Mouse (Mus musculus) lung, postnatal 14 days (tissue): ENCODE results near the gene Ggt6.

ENCODE experiments used
- DNase-seq: peaks from one replicate; pipeline ENCODE4 v3.0.0; 2021

Gene Ggt6

GRCm38 (mm10) chr11:72434963-72435693 is at the start of gene Ggt6:
Gene Ggt6, plus strand, starts transcription at chr11:72435526.
- no peak for DNase-seq

DNA sequence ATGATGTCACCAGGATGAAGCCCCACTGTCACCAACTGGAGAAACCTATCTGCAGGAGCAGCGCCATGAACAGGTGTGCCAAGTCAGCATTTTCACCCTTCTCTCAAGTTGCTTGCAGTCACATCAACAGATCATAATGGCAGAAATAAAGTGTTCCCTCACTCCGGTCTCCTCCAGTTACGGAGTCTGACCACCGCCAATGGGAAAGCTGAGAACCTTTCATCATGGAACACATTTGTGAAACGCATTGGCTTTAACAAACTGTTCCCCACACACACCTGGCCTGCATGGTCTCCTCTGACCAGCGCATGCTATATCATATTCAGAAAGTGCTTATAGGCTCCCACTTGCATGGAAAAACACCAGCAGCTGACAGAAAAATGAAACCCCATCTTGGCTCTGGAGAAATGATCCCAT is 47.2 kb upstream of the Ggt6 start:
- no peak for DNase-seq

DNA sequence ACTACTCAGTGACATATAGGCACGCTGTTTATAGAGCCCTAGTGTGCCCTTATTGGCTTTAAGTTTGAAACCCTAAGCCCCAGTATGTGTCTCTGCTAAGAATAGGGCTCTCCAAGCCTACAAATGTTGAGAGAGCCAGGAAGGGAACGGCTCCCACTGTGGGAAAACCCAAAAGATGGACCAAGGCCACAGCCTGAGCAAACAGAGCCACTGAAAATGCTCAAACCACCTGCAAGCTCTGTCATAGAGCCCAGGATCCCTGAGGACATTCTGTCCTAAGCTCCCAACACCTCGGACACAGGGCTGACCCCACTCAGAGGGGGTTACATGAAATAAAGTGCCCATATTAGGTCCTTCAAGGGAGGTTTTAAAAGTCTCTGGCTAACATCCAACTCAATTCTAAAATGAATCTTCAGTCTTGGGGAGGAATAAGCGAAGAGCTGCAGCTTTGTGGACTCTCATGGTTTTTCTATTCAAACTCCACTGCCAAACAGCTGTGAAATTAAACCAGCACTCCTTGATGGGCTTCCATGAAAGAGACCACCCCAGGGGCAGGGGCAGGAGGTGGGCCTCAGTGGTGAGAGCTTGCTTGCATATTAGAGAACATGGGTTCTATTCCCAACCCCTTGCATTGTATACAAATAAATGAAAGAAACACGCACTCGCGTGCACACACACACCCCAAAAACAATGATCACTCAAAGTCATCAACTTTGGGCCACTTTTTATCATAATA is 45.8 kb upstream of the Ggt6 start:
- peak; percentile 28 for DNase-seq

- DNase-seq = no peak
Observed at GRCm38 (mm10) chr11:72391181-72391580, 44.1 kb upstream of the Ggt6 start.

DNA sequence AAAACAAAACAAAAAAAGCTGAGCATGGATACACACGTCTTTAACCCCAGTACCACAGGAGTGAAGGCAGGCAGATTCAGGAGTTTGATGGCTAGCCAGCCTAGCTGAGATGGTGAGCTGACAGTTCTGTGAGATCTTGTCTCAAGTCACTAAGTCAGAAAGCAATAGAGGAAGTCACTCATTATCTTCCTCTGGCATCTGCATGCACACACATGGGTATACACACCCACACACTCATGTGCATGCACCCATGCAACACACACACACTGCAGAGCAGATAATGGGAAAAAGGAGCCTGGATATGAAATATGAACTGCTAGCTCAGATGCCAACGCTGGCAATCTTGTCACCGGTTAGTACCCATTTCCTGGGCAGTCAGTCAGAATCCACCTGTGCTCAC is 42.1 kb upstream of the Ggt6 start:
- no peak for DNase-seq

- DNase-seq = peak; percentile 57
Observed at GRCm38 (mm10) chr11:72393669-72394068, 41.7 kb upstream of the Ggt6 start.

- DNase-seq = no peak
Observed at GRCm38 (mm10) chr11:72394694-72395093, 40.6 kb upstream of the Ggt6 start.

- no peak for DNase-seq
Observed at GRCm38 (mm10) chr11:72395652-72396051, 39.7 kb upstream of the Ggt6 start.

DNA sequence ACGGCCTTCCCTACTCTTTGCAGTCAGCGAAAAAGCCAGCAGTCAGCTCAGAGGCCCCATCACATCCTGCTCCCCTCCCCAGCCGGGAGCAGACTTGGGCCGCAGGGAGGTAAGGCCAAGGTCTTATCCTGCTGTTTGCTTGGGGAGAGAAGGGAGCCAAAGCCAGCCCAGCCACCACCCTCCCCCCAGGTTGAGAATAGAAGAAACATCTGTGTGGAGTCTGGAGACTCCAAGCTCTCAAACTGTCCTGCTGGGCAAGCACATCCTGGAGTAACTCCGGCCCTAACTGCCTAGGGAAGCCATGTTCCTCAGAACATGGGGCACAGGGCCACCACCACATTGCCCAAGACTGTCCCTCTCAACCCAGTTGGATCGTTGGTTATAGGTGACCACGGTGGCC is 38.7 kb upstream of the Ggt6 start:
- peak; percentile 45 for DNase-seq

DNA sequence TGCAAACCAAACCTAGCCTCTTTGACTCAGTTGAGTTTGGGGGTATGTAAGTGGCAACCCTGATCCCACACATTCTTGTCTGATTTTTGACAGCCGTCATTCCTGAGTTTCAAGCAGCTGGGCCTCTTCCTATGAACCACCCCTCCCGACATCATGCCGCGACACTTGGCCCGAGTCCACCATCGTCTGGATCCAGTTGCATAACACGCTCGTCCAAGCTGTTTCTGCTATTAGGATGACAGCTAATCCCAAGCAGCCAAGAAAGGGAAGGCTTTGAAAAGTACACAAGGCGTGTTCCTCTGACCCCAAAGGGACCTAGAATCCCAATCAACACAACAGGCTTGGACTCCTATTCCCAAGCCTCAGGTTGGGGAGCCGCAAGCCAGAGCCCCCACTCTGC is 38.3 kb upstream of the Ggt6 start:
- DNase-seq = peak; percentile 90

GRCm38 (mm10) chr11:72397811-72398525 is 37.4 kb upstream of the Ggt6 start:
- no peak for DNase-seq

- no peak for DNase-seq
Observed at GRCm38 (mm10) chr11:72401068-72401467, 34.3 kb upstream of the Ggt6 start.

- DNase-seq = no peak
Observed at GRCm38 (mm10) chr11:72402017-72402416, 33.3 kb upstream of the Ggt6 start.

DNA sequence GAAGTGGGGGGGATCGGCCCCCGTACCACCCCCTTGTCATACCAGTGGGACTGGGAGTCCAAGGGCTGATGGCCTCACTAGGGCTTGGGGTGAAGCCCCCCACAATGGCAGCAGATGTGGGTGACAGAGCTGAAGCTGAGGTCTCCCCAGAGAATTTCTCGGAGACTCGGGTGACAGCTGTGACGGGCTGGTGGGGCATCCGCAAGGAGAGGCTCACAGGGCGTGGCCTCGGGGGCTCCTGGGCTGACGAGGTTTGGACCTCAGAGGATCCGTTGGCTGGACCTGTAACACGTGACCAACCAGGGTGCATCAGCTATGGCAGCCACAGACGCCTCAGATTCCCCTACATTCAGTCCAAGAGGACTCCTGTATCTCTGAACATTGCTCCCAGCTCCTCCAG is 32.4 kb upstream of the Ggt6 start:
- DNase-seq = no peak

DNA sequence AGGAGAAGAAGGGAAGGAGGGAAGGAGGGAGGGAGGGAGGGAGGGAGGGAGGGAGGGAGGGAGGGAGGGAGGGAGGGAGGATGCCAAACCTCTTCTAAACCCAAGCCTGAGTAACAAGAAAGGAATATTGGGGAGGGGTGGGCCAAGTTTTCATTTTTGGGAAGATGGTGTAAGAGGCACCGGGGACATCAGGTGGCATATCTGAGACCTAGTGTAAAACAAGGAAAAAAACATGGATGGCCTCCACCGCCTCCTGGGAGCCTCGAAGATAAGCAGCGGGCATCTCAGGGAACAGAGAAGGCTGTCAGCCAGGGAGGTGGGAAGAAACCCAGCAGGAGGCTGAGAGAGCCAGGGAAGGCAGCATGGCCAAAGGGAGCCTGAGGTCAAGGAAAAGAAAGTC is 29.8 kb upstream of the Ggt6 start:
- DNase-seq = no peak

- no peak for DNase-seq
Observed at GRCm38 (mm10) chr11:72406079-72406675, 29.1 kb upstream of the Ggt6 start.

- DNase-seq = no peak
Observed at GRCm38 (mm10) chr11:72407081-72407480, 28.2 kb upstream of the Ggt6 start.

- DNase-seq = no peak
Observed at GRCm38 (mm10) chr11:72407574-72407973, 27.8 kb upstream of the Ggt6 start.

DNA sequence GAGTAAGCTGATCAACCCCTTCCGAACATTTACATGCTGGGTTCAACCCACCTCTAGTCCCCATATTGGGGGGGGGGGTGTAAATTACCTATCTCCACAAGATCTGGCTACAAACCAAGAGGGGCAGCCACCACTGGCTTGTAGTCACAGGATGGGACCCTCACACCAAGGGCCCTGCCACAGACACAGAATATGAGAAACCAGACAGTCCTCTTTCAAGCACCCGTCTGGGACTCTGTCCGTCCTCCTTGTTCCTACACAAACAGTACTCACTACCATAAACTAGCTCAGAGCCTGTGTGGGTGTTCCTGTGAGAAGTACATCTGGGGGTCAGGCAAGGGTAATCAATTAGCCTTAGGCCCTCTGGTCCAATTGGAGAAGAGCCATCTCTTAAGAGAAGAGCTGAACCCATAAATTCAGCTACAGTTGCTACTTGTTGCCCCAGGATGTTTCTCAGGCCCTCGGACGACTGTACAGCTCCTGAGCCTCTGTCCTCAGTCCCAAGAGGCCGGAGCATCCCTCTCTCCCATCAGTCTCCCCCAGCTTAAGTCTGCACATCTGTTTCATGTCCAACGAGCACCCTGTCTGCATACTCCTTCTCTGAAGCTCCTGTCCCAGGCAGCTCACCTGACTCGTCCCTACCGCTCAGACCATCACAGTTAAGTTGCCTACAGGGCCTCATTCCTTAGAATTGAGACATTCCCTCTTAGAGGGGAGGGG is 26.7 kb upstream of the Ggt6 start:
- DNase-seq = no peak

- DNase-seq = no peak
Observed at GRCm38 (mm10) chr11:72409649-72410385, 25.5 kb upstream of the Ggt6 start.

- no peak for DNase-seq
Observed at GRCm38 (mm10) chr11:72410521-72411092, 24.7 kb upstream of the Ggt6 start.
